Mouse (Mus musculus) heart, postnatal 25 days (tissue): ENCODE results near the gene Macrod2. TPM values are rescaled to one million over a fixed set of nuclear protein-coding genes. Genes with fewer than 3 reads are reported as not detected.

ENCODE experiments used
- DNase-seq: peaks from one replicate; pipeline ENCODE4 v3.0.0; 2022; ENCODE audit warnings: low spot score
- intact Hi-C: fragments of 180-260 bp; cut with DNase I; formaldehyde crosslinking; loops from one replicate; pipeline ENCODE4 v1.15.1; 2025
- total RNA-seq, 2 experiments: library from RNA; stranded (reverse); gene quantifications; 2 replicates each; pipeline ENCODE4 v1.2.3; 2021

The Macrod2 gene
- total RNA-seq, 2 experiments from 2014 or later: 8.9 to 9.0 TPM

GRCm38 (mm10) chr2:141514976-141515375 is 1119.9 kb downstream of the Macrod2 start:
- DNase-seq: no peak
- intact Hi-C loops: no loop called here

- intact Hi-C loops: no loop called here
- no peak for DNase-seq
Observed at GRCm38 (mm10) chr2:141522081-141522480, 1127.0 kb downstream of the Macrod2 start.

- no peak for DNase-seq
- intact Hi-C loops: no loop called here
Observed at GRCm38 (mm10) chr2:141545877-141546276, 1150.8 kb downstream of the Macrod2 start.

- intact Hi-C loops: no loop called here
- no peak for DNase-seq
Observed at GRCm38 (mm10) chr2:141551701-141552100, 1156.6 kb downstream of the Macrod2 start.

GRCm38 (mm10) chr2:141556747-141557146 is 1161.6 kb downstream of the Macrod2 start:
- DNase-seq: no peak
- intact Hi-C loops: no loop called here

GRCm38 (mm10) chr2:141558242-141558827 is 1163.2 kb downstream of the Macrod2 start:
- intact Hi-C loops: no loop called here
- no peak for DNase-seq

- no peak for DNase-seq
- intact Hi-C loops: no loop called here
Observed at GRCm38 (mm10) chr2:141565986-141566385, 1170.9 kb downstream of the Macrod2 start.

- intact Hi-C loops: no loop called here
- DNase-seq: no peak
Observed at GRCm38 (mm10) chr2:141571360-141571759, 1176.3 kb downstream of the Macrod2 start.

- no peak for DNase-seq
- intact Hi-C loops: no loop called here
Observed at GRCm38 (mm10) chr2:141578206-141578605, 1183.1 kb downstream of the Macrod2 start.

GRCm38 (mm10) chr2:141582431-141582830 is 1187.3 kb downstream of the Macrod2 start:
- DNase-seq: no peak
- intact Hi-C loops: no loop called here

- intact Hi-C loops: no loop called here
- DNase-seq: no peak
Observed at GRCm38 (mm10) chr2:141582933-141583332, 1187.8 kb downstream of the Macrod2 start.

- intact Hi-C loops: no loop called here
- DNase-seq: no peak
Observed at GRCm38 (mm10) chr2:141587290-141587689, 1192.2 kb downstream of the Macrod2 start.

GRCm38 (mm10) chr2:141591326-141591725 is 1196.2 kb downstream of the Macrod2 start:
- DNase-seq: no peak
- intact Hi-C loops: no loop called here

- intact Hi-C loops: no loop called here
- no peak for DNase-seq
Observed at GRCm38 (mm10) chr2:141594811-141595210, 1199.7 kb downstream of the Macrod2 start.

GRCm38 (mm10) chr2:141617721-141618120 is 1222.6 kb downstream of the Macrod2 start:
- no peak for DNase-seq
- intact Hi-C loops: no loop called here

GRCm38 (mm10) chr2:141618257-141618656 is 1223.1 kb downstream of the Macrod2 start:
- intact Hi-C loops: no loop called here
- DNase-seq: no peak

- DNase-seq: no peak
- intact Hi-C loops: no loop called here
Observed at GRCm38 (mm10) chr2:141664051-141664450, 1268.9 kb downstream of the Macrod2 start.

- intact Hi-C loops: no loop called here
- DNase-seq: no peak
Observed at GRCm38 (mm10) chr2:141672814-141673213, 1277.7 kb downstream of the Macrod2 start.

- intact Hi-C loops: no loop called here
- DNase-seq: no peak
Observed at GRCm38 (mm10) chr2:141673405-141673804, 1278.3 kb downstream of the Macrod2 start.

- no peak for DNase-seq
- intact Hi-C loops: no loop called here
Observed at GRCm38 (mm10) chr2:141697541-141697940, 1302.4 kb downstream of the Macrod2 start.

GRCm38 (mm10) chr2:141698320-141698719 is 1303.2 kb downstream of the Macrod2 start:
- DNase-seq: no peak

GRCm38 (mm10) chr2:141700759-141701452 is 1305.8 kb downstream of the Macrod2 start:
- no peak for DNase-seq
- intact Hi-C loops: no loop called here

More at GRCm38 (mm10) chr2:141698320-141698719, 1303.2 kb downstream of the Macrod2 start:
- intact Hi-C loops: no loop called here
